Mouse (Mus musculus) monocyte, adult 2 months (primary cell): Measurements from ENCODE around the gene Foxn1.

Experiments
- DNase-seq, 2 experiments: peaks; one replicate each; pipeline ENCODE4 v3.0.0; 2022; ENCODE audit warnings: low spot score in 2 of 2, low read depth in 1 of 2

Gene Foxn1

GRCm38 (mm10) chr11:78386508-78387043 is at the start of gene Foxn1:
TSS of gene Foxn1 (minus strand) at chr11:78386558.
- no peak for DNase-seq

GRCm38 (mm10) chr11:78435776-78436349 is 49.5 kb upstream of the Foxn1 start:
- DNase-seq: peak in 1 of 2 experiments; percentile 28

- no peak for DNase-seq
Measured at GRCm38 (mm10) chr11:78434052-78434451, 47.7 kb upstream of the Foxn1 start.

GRCm38 (mm10) chr11:78431176-78431575 is 44.8 kb upstream of the Foxn1 start:
- DNase-seq: no peak

GRCm38 (mm10) chr11:78430195-78430878 is 44.0 kb upstream of the Foxn1 start:
- DNase-seq: no peak

- DNase-seq: no peak
Measured at GRCm38 (mm10) chr11:78428309-78428708, 42.0 kb upstream of the Foxn1 start.

GRCm38 (mm10) chr11:78427655-78428054 is 41.3 kb upstream of the Foxn1 start:
- no peak for DNase-seq

GRCm38 (mm10) chr11:78425572-78425971 is 39.2 kb upstream of the Foxn1 start:
- DNase-seq: no peak

GRCm38 (mm10) chr11:78424352-78424751 is 38.0 kb upstream of the Foxn1 start:
- no peak for DNase-seq

GRCm38 (mm10) chr11:78422055-78422819 is 35.9 kb upstream of the Foxn1 start, which contains the start of gene Slc13a2:
TSS of gene Slc13a2 (minus strand) at chr11:78422217.
- DNase-seq: no peak

GRCm38 (mm10) chr11:78421201-78422009 is 35.0 kb upstream of the Foxn1 start:
- no peak for DNase-seq

- DNase-seq: no peak
Measured at GRCm38 (mm10) chr11:78420263-78420889, 34.0 kb upstream of the Foxn1 start.

GRCm38 (mm10) chr11:78416854-78417253 is 30.5 kb upstream of the Foxn1 start:
- DNase-seq: no peak

- DNase-seq: no peak
Measured at GRCm38 (mm10) chr11:78412861-78413260, 26.5 kb upstream of the Foxn1 start.

- no peak for DNase-seq
Measured at GRCm38 (mm10) chr11:78412324-78412850, 26.0 kb upstream of the Foxn1 start.

GRCm38 (mm10) chr11:78411606-78412323 is 25.4 kb upstream of the Foxn1 start:
- DNase-seq: no peak

- no peak for DNase-seq
Measured at GRCm38 (mm10) chr11:78408256-78409240, 22.2 kb upstream of the Foxn1 start.

- DNase-seq: no peak
Measured at GRCm38 (mm10) chr11:78402062-78402461, 15.7 kb upstream of the Foxn1 start.
